Mouse (Mus musculus) liver, embryonic 14.5 days (tissue): ENCODE measurements at regions not wholly inside any gene's neighbourhood (a gene's known extent, or its start where the extent isn't known, plus 50 kb on each side); places are given as distances from the start of the nearest gene placed in this dataset.
"Not testable (repeated sequence)": the region's sequence is repeated elsewhere in the genome, so short reads cannot be mapped to it uniquely, and the experiment has no call there.

Source experiments
- CTCF ChIP-seq: IDR thresholded peaks from 2 replicates; pipeline ENCODE4 v1.5.1; 2016; ENCODE audit warnings: antibody characterized with exemption, low read depth, control low read depth
- EP300 ChIP-seq: IDR thresholded peaks from 2 replicates; pipeline ENCODE4 v1.6.1; 2016; ENCODE audit warnings: antibody characterized with exemption, low read depth

DNA sequence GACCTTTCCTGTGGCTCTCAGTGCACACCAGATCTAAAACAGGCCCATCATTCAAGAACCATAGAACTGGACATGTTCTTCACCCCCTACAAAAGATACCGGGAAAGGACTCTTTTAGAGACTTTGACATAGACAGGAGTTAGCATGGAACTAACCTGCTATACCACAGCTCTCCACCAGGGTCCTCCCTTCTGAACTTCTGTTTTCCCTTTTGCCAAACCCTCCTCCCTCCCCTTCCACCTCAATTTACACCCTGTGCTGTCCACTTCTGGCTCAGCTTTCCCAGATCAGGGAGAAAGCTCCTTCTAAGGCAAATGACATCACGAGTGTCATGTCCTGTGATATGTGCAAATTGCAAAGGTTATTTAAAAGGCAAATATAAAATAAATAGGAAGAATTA is 185.7 kb downstream of the Gm906 start:
- TF ChIP-seq CTCF, EP300: not testable (repeated sequence)
